Mouse (Mus musculus) stomach, embryonic 14.5 days (tissue): Measurements from ENCODE around the gene Prickle1. TPM values are rescaled to one million over a fixed set of nuclear protein-coding genes. Genes with fewer than 3 reads are reported as not detected.
A peak's percentile ranks its signal among the peaks of the same experiment; 100 is the strongest.

Experiments used
- ATAC-seq: fragments of 200-750 bp; cut with Nextera tagmentation; 2 replicates; pipeline ENCODE4 v1.8.0; 2017; ENCODE audit warnings: low read depth, moderate TSS enrichment; ENCODE audit not compliant: insufficient number of reproducible peaks, insufficient read depth, low FRiP score
- H3K27ac ChIP-seq: fragments of 300-500 bp; sonication (generic); 2 replicates; pipeline ENCODE4 v1.5.1; 2014; ENCODE audit warnings: mild to moderate bottlenecking, low read length, moderate library complexity, mixed read lengths
- H3K27me3 ChIP-seq: fragments of 300-500 bp; sonication (generic); 2 replicates; pipeline ENCODE4 v1.6.1; 2014; ENCODE audit warnings: low read length, control low read depth, mixed read lengths; ENCODE audit not compliant: control insufficient read depth, insufficient read depth
- H3K36me3 ChIP-seq: fragments of 300-500 bp; sonication (generic); 2 replicates; pipeline ENCODE4 v1.6.1; 2014; ENCODE audit warnings: mild to moderate bottlenecking, control low read depth, low read length, moderate library complexity, mixed read lengths; ENCODE audit not compliant: control insufficient read depth, insufficient read depth
- H3K4me1 ChIP-seq: fragments of 300-500 bp; sonication (generic); 2 replicates; pipeline ENCODE4 v1.6.1; 2014; ENCODE audit warnings: low read length, control low read depth, mixed read lengths; ENCODE audit not compliant: control insufficient read depth, insufficient read depth
- H3K4me2 ChIP-seq: fragments of 300-500 bp; sonication (generic); replicated peaks from 2 replicates; pipeline ENCODE4 v1.6.1; 2014; ENCODE audit warnings: low read depth, low read length, control low read depth
- H3K4me3 ChIP-seq: fragments of 300-500 bp; sonication (generic); 2 replicates; pipeline ENCODE4 v1.5.1; 2014; ENCODE audit warnings: low read depth, low read length, control low read depth
- H3K9ac ChIP-seq: fragments of 300-500 bp; sonication (generic); replicated peaks from 2 replicates; pipeline ENCODE4 v1.6.1; 2014; ENCODE audit warnings: low read depth, mild to moderate bottlenecking, control low read depth, low read length, moderate library complexity, mixed read lengths
- H3K9me3 ChIP-seq: fragments of 300-500 bp; sonication (generic); 2 replicates; pipeline ENCODE4 v1.6.1; 2016; ENCODE audit warnings: low read depth, low read length, control low read depth; ENCODE audit not compliant: control insufficient read depth
- WGBS: fragments of 180-500 bp; shearing (Covaris S2); extraction: QIAGEN DNeasy Blood & Tissue Kit; methylation state at CpG from one replicate; pipeline ENCODE4 v1.1.7; 2014; 5-methylcytosine and 5-hydroxymethylcytosine counted together
- polyA plus RNA-seq: library from polyadenylated mRNA; unstranded; fragments of >200 nt; fragmentation: Nextera tagmentation; extraction: Ambion mirVana; gene quantifications from 2 replicates; pipeline ENCODE4 v1.2.1, GENCODE M21; 2014

The Prickle1 gene
- polyA plus RNA-seq, 1 experiment from 2014 or later = 23.6 TPM

- Histone ChIP-seq H3K4me2 (no peak overlapping the region), H3K36me3 (no peaks in the 10 kb centered on the region), H3K27me3 (no peaks in the 10 kb centered on the region), H3K9me3 (no peaks in the 10 kb centered on the region; the same call in 1 of the 2 replicates), H3K9ac (no peak overlapping the region), H3K4me3 (no peak overlapping the region), H3K27ac (no peak overlapping the region), H3K4me1 (no peaks in the 10 kb centered on the region)
- no peak for ATAC-seq
- WGBS = 60% methylated on average over 4 of the region's 4 CpGs
These were observed 23.9 kb upstream of the Prickle1 start for GRCm38 (mm10) chr15:93619551-93619950.

GRCm38 (mm10) chr15:93618442-93619150 is 22.9 kb upstream of the Prickle1 start:
- 61% methylated on average over 6 of the region's 6 CpGs for WGBS
- Histone ChIP-seq H3K4me3 (no peak overlapping the region), H3K4me1 (peaks cover 2% of the 10 kb centered on the region; the same call in 1 of the 2 replicates), H3K4me2 (no peak overlapping the region), H3K36me3 (no peaks in the 10 kb centered on the region), H3K9ac (no peak overlapping the region), H3K9me3 (no peaks in the 10 kb centered on the region; the same call in 1 of the 2 replicates), H3K27me3 (no peaks in the 10 kb centered on the region), H3K27ac (no peak overlapping the region)
- no peak for ATAC-seq

GRCm38 (mm10) chr15:93616277-93616676 is 20.6 kb upstream of the Prickle1 start:
- Histone ChIP-seq H3K36me3 (no peaks in the 10 kb centered on the region), H3K9me3 (no peaks in the 10 kb centered on the region; the same call in 1 of the 2 replicates), H3K4me3 (no peak overlapping the region), H3K4me2 (no peak overlapping the region), H3K9ac (no peak overlapping the region), H3K27ac (no peak overlapping the region), H3K27me3 (no peaks in the 10 kb centered on the region), H3K4me1 (peaks cover 3% of the 10 kb centered on the region; the same call in 1 of the 2 replicates)
- ATAC-seq = no peak
- 89% methylated on average over 4 of the region's 4 CpGs for WGBS

- Histone ChIP-seq H3K27ac (no peak overlapping the region), H3K9me3 (no peaks in the 10 kb centered on the region; the same call in 1 of the 2 replicates), H3K4me1 (peaks cover 3% of the 10 kb centered on the region; the same call in 1 of the 2 replicates), H3K4me3 (no peak overlapping the region), H3K9ac (no peak overlapping the region), H3K36me3 (no peaks in the 10 kb centered on the region), H3K4me2 (no peak overlapping the region), H3K27me3 (no peaks in the 10 kb centered on the region)
- 86% methylated on average over 3 of the region's 3 CpGs for WGBS
- no peak for ATAC-seq
These were observed 19.3 kb upstream of the Prickle1 start for GRCm38 (mm10) chr15:93615031-93615430.

GRCm38 (mm10) chr15:93613606-93614005 is 17.9 kb upstream of the Prickle1 start:
- H3K36me3 ChIP-seq = no peaks in the 10 kb centered on the region
- no peaks in the 10 kb centered on the region; the same call in 1 of the 2 replicates for H3K9me3 ChIP-seq
- H3K4me3 ChIP-seq = no peak overlapping the region
- 43% methylated on average over 3 of the region's 3 CpGs for WGBS
- H3K9ac ChIP-seq = no peak overlapping the region
- H3K27me3 ChIP-seq = no peaks in the 10 kb centered on the region
- ATAC-seq = no peak
- no peak overlapping the region for H3K27ac ChIP-seq
- H3K4me2 ChIP-seq = no peak overlapping the region
- H3K4me1 ChIP-seq = peaks cover 3% of the 10 kb centered on the region; the same call in 1 of the 2 replicates

- WGBS = 85% methylated on average over 16 of the region's 16 CpGs
- Histone ChIP-seq H3K4me1 (peaks cover 3% of the 10 kb centered on the region; the same call in 1 of the 2 replicates), H3K9me3 (no peaks in the 10 kb centered on the region; the same call in 1 of the 2 replicates), H3K36me3 (no peaks in the 10 kb centered on the region), H3K27me3 (no peaks in the 10 kb centered on the region), H3K4me3 (no peak overlapping the region), H3K4me2 (no peak overlapping the region), H3K27ac (peak overlapping the region; percentile 2; the same call in 1 of the 2 replicates), H3K9ac (no peak overlapping the region)
- ATAC-seq = no peak
These were observed 16.0 kb upstream of the Prickle1 start for GRCm38 (mm10) chr15:93611536-93612300.

GRCm38 (mm10) chr15:93610721-93611201 is 15.1 kb upstream of the Prickle1 start:
- H3K4me2 ChIP-seq = no peak overlapping the region
- H3K9ac ChIP-seq = no peak overlapping the region
- H3K27me3 ChIP-seq = no peaks in the 10 kb centered on the region
- H3K36me3 ChIP-seq = no peaks in the 10 kb centered on the region
- ATAC-seq = peak; percentile 53; the same call in 1 of the 2 replicates
- peaks cover 3% of the 10 kb centered on the region; the same call in 1 of the 2 replicates for H3K4me1 ChIP-seq
- WGBS = 42% methylated on average over 19 of the region's 19 CpGs
- no peaks in the 10 kb centered on the region; the same call in 1 of the 2 replicates for H3K9me3 ChIP-seq
- no peak overlapping the region for H3K4me3 ChIP-seq
- H3K27ac ChIP-seq = peak overlapping the region; percentile 86; the same call in 1 of the 2 replicates

- WGBS = 77% methylated on average over 18 of the region's 18 CpGs
- ATAC-seq = no peak
- no peak overlapping the region for H3K4me2 ChIP-seq
- H3K4me3 ChIP-seq = no peak overlapping the region
- peak overlapping the region; percentile 86; the same call in 1 of the 2 replicates for H3K27ac ChIP-seq
- H3K9ac ChIP-seq = no peak overlapping the region
- peaks cover 3% of the 10 kb centered on the region; the same call in 1 of the 2 replicates for H3K4me1 ChIP-seq
- no peaks in the 10 kb centered on the region for H3K36me3 ChIP-seq
- no peaks in the 10 kb centered on the region; the same call in 1 of the 2 replicates for H3K9me3 ChIP-seq
- H3K27me3 ChIP-seq = no peaks in the 10 kb centered on the region
These were observed 14.6 kb upstream of the Prickle1 start for GRCm38 (mm10) chr15:93610288-93610687.
